Mouse (Mus musculus) lung, adult 18-20 months (tissue): Measurements from ENCODE around the gene Phactr2.
A peak's percentile ranks its signal among the peaks of the same experiment; 100 is the strongest.

ENCODE experiments used
- DNase-seq, 2 experiments: peaks; one replicate each; pipeline ENCODE4 v3.0.0; 2022; ENCODE audit warnings: mixed read lengths in 2 of 2

Phactr2 gene

DNA sequence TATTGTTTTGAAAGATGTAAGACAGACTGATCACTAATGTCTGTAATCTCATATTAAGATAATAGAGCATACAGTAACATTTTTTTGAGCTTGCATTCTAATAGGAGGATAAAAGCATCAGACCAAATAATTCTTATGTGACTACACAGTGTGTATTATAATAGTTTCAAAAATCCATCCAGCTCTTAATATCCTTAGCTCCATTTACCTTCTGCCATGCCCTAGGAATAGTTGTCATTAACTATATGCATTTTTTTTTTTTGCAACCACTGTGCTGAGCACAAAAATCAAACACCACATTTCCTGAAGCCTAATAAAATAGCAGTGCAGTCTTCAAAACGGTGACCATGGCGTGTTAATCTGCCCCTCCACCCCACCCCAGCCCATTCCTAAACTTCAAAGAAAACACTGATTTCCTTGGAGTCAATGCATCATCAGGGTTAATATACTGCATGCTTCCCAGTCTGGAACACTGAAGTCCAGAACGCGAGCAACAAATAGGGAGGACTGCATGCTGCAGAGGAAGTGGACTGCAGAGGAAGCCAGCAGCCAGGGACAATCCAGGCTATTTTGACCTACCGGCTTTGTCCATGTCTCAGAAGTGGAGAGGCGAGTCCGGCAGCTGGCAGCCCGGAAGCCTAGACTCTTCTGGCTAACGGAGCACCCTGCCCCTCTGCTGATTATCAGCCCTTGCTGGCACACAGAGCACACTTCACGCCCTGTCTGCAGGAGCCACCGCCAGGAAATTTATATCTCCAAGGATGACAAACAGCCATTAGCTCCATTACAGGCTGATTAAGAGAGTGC is 85.9 kb downstream of the Phactr2 start:
- DNase-seq: peak; percentile 7 to 11

DNA sequence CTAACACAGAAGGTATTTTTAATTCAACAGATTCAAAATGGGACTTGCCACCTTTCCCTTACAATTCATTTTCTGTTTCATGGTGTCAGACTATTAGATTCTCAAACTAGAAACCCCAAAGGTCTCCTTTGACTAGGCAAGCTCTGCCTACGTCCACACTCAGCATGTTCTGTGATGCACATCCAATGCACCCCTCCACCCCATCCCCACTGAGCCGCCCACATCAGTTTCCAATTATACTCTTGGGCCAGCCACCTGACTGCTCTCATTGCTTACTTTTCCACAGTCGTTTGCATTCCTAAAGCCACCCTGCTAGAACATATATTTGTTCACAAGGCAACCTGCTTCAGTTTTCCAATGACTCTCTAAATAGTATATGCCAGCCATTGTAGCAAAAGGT is 89.3 kb downstream of the Phactr2 start:
- no peak for DNase-seq

DNA sequence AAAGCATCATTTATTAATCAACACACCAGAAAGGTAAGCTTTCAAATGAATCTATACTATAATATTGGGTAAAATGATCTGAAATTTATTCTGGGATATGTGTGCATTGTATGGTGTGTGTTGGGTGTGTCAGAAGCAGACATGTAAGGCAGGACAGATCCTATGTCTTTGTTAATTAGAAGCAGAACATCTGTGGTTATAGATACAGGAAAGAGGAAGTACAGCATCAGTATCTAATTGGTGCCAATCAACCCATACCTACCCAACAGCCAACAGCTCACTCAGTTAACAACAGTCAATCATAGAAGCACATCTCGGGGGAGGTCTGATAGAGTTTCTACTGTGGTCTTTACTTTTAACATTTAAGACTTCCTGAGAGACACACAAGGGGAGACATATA is 96.3 kb downstream of the Phactr2 start:
- DNase-seq: no peak

DNA sequence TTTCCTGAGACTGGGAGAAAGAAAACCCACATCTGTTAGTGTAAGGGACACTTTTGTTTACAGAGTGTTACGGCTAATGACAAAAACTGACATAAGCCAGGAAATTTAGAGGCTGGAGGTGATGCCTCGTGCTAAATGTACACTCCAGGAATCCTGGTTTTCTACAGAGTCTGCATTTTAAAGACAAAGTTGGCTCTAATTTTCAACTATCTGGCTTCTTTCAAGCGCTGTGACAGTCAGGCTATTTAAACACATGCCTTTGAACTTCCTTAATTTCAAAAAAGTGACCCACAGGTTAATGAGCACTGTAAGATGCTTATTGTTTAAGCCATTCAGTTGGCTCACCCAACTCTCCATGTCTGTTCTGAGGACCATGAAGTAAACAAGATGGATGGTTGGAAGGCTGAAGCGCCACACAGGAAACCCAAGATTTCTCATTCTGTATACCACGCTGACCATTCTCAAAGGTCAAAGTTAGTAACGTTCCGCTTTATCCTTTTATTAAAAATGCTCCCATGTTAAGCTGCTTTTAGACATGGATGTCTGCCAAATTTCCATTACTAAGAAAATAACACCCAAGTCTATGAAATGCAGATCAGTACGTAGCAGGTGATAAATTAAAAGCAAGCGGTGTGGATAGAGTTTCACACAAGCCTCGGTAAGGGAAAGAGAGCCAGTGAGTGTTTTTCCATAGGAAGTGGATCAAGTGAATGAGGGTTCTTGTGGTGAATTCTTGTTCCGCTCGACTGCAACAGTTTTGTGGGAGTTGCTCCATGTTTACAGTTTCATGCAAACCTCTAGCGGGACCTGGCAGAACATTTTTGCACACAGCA is 97.6 kb downstream of the Phactr2 start:
- DNase-seq: no peak

DNA sequence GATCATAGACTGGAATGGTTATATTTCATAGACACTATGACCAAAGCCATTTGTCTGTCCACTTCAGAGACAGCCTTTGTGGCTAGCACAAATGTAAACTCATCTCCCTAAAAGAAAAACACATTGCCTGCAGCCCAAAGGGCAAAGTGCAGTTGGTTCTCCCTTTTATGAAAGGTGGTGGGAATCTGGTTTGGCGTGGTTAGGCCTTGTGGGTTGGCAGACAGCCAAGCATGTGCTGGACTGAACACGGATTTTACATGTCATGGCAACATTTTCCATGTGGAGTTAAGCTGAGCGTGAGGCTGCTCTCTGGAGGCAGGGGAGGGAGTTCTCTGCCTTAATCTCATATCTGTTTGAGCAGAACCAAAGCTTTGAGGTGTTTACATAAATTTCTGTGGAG is 98.4 kb downstream of the Phactr2 start:
- DNase-seq: peak; percentile 10 to 47

DNA sequence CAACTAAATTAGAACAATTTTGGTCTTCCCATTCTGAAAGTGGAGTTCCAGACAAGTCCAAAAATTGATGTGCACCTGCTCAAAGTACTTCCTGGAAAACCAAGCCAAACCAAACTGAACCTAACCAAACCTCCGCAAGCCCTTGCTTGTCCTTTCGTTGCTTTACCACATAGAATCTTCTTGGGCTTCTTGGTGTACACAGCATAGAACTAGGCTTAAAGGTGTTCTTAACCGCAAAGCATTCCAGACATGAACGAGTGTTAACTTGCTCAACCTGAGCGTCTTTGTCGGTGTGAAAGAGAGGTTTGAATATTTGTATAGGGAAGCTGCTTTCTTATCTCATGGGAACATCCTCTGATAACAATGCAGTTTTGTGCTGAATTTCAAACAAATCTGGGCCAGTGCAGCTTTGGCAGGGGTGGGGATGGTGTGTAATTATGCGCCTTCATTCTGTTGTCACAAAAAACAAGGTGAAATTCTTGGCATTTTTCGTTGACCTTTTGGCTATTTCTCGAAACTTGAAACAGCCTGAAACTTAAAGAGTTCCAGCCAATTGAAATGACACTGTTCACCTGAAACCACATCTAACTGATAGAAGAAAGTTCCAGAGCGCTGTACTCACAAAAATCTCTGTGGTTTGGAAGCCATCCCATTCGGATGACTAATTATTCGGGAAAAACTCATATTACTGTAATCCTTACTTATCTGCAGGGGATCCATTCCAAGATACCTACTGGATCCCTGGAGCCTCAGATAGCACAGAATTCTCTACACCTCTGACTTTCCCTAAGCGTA is 104.4 kb downstream of the Phactr2 start:
- no peak for DNase-seq

DNA sequence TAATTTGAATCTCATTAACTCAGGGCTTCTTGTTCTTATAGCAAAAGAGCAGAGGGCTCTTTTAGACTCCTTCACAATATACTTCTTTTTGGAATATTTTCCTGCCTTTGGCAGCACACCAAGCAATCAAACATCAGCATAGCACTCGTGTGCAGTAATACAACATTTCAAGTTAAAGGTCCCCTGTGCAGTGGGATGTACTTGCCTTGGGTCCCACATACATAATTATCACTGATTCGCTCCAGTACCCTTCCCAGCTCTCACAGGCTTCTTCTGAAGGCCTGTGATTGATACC is 110.0 kb downstream of the Phactr2 start:
- no peak for DNase-seq

DNA sequence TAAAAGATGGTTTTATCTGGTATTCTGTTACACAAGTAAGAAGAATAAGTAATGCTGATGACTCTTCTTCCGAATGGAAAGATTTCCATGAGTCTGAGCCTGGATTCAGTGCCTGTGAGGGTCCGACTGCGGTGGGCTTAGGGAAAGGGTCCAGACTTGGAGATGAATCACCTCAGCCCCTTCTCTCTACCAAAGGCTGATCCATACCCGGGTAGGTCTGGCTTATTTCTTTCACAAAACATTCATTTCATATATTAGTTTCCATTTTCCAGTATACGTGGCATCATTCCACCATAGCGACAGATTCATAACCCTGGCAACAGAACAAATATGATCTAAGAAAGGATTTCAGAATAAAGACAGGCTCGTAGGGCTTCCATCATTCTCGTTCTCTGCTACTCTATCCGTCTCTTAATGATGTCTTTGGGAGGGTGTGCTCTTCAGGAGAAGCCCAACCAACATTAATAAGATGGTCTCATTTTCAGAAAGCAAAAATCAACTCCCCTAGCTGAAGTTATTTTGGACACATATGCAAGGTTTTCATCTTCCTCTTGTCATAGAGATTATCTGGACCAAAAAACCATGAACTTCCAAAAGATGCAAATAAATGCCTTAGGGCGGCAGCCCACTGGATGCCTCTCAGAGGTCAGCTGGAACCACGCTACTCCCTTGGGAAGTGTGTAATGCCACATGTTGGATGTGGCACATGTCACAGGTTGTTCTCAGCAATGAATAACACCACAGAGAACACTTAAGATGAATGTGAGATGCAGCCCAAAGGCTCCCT is 110.5 kb downstream of the Phactr2 start:
- DNase-seq: no peak

DNA sequence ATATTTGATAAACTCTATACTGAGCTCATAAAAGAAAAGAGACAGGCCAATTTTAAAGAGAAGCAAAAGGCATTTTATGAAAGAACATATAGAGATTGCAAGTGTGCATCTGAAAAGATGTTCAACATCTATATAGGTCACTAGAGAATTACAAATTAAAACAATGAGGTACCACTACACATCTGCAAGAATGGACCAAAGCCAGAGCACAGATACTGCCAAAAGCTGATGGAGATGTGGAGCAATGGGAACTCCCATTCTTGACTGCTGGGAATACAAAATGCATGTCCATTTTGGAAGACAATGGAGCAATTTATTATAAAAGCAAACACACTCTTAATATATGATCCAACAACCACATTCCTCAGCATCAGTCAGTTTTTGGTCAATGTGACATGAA is 113.3 kb downstream of the Phactr2 start:
- DNase-seq: no peak

DNA sequence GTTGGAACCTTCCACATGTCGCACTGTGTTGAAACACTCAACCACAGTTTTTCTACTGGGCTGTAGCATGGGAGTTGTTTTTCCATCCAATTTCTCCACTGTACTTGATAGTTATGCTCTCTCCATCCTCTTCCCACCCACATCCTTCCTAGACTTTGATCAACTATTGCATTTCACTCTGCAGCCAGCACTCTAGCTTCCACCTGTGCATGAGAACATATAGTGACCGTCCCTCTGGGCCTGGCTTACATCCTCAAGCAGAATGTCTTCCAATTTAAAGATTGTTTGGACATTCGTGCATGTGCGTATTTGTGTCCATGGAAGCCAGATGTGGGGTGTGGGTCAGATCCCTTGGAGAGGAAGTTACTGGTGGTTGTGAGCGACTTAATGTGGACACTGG is 114.4 kb downstream of the Phactr2 start:
- no peak for DNase-seq

DNA sequence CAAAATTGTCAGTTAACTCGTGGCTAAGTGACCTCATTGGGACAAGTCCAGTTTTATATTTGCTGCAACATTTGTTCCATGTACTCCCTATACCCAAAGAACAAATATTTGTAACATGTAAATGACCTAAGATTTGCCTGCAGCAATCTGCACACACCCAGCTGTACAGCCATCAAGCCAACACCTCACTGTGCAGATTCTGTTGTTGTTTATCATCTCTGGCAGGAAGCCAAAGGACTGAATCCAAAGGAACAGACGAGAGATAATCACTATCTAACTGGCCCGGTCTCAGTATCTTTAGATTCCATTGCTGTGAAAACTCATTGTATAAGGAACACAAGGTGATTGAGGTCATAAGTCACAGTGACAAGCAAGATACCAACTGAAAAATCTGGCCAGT is 115.5 kb downstream of the Phactr2 start:
- DNase-seq: no peak

DNA sequence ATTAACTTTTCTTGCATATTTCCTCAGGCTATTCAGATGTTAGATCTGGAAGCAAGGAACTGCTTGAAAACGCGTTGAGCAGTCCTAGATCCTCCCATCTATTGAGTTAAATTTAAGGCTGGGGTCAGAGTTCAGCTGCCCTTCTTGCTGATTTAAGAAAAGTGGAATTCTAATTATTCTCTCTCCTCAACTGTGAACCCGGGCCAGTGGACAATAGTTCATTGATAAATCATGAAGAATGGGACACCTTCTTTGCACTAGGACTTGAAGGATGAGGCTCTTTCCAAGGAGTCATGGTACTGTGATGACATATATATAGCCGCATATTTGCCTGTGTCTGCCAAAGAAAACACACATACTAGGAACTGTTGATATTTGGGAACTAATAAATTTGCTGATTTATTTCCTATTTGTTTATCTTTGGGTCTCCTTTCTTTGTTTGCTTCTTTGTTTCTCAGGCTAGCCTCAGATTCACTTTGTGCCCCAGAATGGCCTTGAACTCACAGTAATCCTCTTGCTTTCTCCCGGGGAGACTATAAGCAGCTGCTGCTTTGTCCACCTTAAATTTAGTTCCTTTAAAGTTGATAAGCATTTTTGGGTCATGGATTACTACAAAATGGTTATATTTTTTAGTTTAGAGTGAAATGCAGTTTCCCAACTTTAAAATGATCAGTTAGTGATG is 127.5 kb downstream of the Phactr2 start:
- no peak for DNase-seq

DNA sequence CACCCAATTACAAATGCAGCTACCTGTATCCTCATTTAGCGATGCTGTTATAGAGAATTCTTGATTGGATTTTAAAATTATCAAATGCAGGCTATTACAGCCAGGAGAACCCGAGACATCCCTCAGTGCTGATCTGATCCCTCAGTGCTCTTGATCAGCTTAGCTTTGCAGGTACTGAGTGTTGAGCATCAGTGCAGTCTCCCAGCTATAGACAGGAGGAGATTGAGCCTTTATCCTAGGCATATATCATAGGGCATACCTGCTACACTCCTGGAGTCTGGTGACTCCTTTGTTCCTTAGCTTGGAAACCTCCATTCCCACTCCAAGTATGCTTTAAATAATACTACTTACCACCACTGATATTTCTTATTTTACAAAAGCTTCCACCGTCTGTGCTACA is 133.6 kb downstream of the Phactr2 start:
- no peak for DNase-seq

DNA sequence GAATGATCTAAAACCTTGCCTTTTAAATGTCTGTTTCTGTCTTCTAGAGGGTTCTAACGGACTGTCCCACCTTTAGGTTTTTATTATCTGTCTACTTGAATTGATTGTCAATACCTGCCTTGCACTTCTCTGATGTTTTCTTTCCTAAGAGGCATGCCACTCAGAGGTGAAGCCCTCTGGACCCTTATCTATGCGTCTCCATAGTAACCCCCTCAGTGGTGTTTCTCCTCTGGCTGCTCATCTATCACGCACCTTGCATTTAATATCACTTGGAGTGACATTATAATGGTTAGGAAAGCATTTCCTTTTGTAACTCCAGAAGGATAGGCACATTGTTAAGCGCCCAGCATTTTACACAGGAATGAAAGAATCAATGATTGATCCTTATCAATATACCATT is 137.2 kb downstream of the Phactr2 start:
- no peak for DNase-seq

DNA sequence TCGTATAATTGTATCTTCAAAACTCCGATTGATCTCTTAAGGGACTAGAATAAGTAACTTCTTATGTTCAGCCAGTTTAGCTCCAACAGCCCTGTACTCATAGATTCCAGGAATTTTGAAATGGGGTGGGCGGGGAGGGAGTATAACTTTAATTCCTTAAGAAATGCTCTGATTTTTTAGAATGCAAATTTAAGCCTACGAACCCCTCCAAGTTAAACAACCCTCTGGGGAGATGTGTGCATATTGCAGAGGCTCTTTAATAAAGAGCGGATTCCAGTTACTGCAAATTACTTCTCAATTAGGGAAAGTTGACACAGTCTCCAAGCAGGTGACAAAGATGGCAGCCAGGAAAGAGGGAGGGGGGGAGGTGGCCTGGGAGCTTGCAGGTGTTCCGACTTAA is 138.4 kb downstream of the Phactr2 start:
- DNase-seq: no peak

DNA sequence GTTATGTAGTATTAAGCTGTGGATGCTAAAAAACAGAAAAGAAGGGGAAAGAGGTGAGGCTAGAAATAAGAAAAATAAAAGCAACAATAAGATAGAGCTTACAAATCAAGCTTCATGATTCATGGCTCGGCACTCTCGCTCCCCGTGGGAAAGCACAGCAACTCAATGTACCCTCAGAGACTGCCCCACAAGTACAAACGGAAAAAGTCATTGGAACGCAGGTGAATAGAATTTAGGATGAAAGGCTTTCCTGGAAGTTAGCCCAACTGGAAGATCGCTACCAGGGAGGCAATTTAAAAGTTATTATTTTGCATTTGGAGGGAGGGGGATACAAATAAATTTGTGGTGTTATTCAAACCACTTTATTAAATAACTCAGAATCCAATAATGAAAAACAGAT is 138.9 kb downstream of the Phactr2 start:
- DNase-seq: no peak

DNA sequence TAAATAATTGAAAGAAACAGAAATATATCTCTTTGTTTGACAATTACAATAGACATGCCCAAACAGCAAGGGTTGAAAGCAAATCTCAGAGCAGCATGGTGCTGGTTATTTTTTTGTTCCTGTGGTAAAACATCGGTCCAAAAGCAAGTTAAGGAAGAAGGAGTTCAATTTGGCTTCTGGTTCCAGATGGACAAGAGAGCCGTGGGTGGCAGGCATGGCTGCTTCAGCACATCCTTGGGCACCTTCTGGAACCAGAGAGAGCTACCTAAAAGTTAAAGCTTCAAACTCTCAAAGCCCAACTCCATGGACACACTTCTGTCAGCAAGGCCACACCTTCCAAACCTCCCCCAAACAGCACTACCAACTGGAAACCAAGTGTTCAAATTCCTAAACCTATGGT is 140.4 kb downstream of the Phactr2 start:
- DNase-seq: no peak

DNA sequence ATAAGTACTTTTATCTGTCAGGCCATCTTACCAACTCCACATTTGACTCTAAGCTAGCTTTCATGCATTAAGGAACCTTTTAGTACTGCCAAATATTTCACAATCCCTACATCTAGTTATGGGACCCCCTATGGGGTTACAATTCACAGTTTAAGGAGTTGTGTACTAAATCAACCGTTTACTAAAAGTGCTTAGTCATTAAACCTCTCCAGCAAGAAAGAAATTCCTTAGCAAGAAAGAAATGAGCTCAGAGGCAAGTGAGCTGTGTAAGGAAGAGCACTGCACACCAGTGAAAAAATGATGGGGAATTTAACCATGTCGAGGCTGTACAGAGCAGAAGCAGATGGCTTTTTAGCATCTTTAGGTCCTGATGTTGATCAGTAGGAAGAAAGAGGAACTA is 141.2 kb downstream of the Phactr2 start:
- DNase-seq: no peak

DNA sequence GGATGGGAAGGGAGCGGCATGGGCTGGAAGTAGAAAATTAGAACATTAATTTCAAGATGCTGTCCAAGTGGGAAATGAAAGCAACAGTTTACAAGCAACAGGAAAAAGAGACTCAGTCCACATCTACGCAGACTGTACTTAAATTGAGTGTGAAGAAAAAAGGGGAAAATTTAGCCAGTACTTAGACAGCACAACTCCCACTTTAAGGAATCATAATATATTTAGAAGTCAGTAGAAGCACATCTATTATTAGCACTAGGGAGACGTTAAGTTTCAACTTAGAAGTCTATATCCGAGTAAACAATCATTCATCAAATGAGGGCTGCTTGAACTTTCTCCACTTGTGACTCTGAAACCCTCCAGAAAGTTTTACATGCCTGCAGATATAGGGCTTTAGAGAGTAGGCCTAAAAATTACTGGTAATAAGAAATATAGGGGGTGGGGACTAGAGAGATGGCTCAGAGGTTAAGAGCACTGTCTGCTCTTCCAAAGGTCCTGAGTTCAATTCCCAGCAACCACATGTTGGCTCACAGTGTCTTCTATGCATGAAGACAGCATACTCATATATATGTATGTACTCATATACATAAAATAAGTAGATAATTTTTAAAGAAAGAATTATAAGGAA is 142.7 kb downstream of the Phactr2 start:
- no peak for DNase-seq

DNA sequence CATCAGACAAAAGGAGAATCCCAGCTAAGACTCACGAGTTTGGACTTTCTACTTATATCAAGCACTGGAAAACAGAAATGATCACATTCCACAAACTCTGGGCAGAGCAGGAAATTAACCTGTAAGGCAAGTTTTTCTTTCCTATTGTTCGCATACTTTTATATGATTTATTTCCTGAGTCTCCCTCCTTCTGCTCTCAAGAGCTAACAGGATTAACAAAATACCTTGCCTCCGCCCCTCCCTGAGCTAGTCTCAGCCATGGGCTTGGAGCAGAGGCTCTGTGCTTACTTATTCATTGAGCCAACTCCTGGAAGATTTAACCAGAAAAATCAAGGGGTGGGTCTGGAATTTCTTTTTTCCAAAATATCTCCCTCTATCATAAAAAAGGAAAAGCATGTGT is 145.6 kb downstream of the Phactr2 start:
- DNase-seq: peak; percentile 22 to 50

DNA sequence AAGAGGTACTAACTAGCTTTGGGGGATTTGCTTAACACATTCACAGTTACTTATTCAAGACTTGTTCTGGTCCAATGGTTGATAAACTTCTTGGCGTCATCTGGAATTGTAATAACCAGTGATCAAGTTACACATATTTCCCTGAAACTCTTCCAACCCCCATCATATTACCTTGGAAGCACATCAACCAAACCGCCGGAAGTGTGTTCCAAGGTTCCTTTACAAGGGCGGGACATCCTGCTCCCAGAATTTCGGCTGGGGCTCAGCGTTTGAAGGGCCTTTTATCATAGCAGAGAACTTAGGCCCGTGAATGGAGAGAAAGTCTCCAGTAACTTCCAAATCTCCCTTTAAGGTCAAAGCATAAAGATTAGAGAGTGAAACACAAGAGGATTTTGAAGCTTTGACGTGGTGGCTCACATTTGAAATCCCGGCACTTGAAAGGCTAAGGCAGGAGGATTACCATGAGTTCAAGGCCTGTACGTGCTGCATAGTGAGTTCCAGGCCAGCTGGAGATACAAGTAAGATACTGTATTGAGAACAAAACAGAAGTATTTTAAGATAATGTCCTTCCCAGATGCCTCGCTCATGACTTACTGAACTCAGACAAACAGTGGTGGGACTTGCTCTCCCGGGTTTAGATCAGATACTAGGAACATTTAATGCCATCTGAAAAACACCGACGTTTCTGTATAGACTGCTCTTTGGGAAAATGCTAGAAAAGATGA is 147.9 kb downstream of the Phactr2 start:
- no peak for DNase-seq
